Mouse (Mus musculus) megakaryocyte progenitor cell, adult 5-6 weeks (primary cell): ENCODE data around the gene Lsm10. TPM values are rescaled to one million over a fixed set of nuclear protein-coding genes. Genes with fewer than 3 reads are reported as not detected.

Experiments
- ATAC-seq: replicated peaks from 2 replicates; pipeline ENCODE4 v1.8.0; 2016; ENCODE audit warnings: mild to moderate bottlenecking, moderate TSS enrichment, inconsistent platforms; ENCODE audit not compliant: poor library complexity
- total RNA-seq, 2 experiments: library from RNA; stranded (forward) in 1 of 2; stranded (reverse) in 1 of 2; fragments of 157-497, 149-512 nt in 1 of 2; fragments of 200-1000 nt in 1 of 2; gene quantifications; 2 replicates each; pipeline versions ENCODE4 v1.2.3 to v1.2.4; 2015 to 2017

Lsm10 gene
- total RNA-seq, 2 experiments from 2014 or later: 15.9 to 25.1 TPM

DNA sequence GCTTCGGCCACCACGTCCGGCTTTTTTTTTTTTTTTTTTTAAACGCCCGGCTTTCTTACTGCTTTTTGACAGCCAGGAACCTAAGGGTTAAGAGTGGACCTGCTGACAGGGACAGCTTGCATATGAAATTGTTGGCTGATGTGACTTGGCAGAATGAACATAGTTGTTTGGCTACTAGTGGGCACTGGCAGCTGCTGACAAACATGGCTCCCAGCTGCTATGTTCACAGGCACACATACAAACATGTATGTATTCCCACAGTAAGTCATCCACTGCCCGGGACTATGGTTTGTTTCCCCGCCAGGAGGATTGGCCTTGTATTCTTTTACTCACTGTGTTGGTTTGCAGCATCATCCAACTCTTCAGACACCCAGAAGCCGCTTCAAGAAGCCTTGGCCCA, 20.7 kb downstream of the Lsm10 start:
- ATAC-seq: no peak

DNA sequence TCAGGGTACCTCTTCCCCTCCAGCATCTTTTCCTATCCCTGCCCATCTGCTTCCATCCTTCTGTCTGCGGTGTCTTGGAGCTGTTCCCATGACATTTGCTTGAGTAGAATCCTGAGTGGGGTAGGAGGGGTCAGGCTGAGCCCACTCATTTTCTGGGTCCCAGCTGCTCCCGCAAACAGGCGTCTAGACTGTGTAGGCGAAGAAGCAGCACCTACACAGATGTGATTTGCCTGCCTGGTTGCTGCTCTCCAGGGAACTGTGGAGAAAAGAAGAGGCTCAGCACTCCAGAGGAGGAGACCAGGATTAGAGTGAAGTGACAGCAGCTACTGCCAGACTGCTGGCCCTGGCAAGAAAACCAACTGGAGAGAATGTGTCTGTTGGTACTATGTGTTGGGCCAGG, 22.2 kb downstream of the Lsm10 start:
- ATAC-seq: no peak

DNA sequence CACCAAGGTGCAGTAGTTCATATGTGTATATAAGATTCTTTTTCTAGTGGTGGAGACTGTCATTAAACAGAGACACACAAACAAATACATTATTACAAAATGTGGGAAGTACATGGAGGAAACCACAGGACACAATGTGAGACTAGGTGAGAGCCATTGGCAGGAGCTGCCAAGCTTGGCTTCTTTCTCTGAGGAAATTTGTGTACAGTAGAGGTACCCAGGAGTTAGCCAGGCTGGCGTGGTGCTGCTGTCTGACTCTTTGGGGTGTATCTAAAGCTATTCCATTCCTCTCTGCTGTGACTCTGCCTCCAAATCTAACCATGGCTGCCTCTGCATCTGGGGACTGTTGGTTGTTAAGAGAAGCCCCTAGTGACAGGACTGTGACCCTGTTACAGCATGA, 22.6 kb downstream of the Lsm10 start:
- no peak for ATAC-seq

DNA sequence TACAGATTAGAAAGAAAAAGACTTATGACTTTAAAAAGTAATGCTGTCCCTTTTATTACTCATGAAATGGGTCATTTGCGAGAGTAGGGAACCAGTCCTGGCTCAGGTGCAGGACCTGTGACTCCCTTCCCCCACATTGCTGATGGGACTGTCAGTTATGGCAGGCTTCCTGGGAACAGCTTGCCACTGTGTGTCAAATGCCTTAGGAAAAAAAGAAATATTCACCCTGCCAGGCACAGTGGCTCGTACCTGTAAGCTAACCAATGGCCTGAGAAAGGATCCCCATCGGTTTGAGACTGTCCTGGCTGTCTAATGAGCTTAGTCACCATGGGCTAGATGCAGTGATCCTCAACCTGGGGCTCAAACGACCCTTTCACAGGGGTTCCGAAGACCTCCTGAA, 23.6 kb downstream of the Lsm10 start:
- no peak for ATAC-seq

DNA sequence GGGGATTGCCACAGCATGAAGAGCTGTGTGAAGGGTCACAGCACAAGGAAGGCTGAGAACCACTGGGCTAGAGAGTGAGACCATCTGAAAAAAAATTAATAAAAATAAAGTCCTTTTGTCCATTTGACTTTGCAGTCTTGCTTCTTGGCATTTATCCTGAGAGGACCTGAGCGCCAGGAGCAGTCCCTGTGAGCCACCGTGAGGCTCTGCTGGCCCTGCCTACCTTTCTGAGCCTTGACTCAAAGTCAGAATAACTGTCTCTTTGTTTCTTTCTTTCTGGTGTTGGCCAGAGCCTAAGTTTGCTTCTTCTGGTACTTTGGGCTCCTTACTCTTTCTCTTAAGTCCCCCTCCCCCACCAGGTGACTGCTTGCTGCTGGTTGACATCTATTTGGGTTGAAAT, 24.1 kb downstream of the Lsm10 start:
- no peak for ATAC-seq

DNA sequence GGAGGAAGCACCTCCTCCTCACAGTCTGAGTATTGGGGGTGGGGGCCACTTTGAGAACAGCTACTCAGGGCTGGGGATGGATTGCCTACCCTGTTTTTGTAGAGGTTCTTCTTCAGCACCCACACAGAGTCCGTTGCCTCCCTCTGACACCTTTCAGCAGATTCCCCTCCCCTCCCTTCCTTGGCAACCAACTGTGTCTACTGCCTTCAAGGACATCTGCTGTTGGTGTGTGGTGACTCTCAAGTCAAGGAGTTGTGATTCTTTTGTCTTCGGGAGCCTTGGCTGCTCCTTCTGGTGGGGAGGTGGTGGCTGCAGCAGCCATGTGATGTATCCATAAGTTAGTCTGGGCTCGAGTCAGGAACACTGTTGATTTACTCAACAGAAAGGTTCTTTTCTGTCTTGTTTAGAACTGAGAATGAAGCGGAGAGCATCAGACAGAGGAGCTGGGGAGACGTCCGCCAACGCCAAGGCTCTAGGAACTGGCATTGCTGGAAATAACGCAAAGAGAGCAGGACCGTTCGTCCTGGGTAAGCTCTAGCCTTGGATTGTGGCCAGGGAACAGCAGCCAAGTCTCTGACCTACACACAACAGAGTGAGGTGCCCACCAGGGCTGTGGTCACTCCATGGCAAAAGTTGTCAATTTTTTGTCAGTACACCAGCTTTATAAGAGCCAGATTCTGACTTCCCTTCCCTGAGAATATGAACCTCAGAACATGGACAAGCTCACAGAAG, 27.1 kb downstream of the Lsm10 start:
- ATAC-seq: no peak

DNA sequence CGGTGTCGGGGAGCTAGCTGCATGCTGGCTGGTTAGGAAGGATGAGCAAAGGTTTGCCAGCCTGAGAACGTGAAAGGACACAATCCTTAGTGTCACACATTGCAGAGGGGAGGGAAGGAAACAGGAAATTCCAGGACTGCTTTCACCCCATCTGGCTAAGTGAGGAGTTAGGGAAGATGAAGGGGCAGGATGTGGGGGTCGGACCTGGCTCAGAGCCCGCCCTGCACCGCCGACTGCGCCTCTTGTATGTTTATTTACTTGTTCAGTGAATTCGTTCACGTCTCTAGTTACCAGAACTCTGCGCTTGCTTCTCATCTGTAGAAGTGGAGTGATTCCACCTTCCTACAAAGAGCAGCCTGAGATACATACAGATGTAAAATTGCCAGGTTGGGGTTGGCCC, 34.1 kb downstream of the Lsm10 start:
- no peak for ATAC-seq

DNA sequence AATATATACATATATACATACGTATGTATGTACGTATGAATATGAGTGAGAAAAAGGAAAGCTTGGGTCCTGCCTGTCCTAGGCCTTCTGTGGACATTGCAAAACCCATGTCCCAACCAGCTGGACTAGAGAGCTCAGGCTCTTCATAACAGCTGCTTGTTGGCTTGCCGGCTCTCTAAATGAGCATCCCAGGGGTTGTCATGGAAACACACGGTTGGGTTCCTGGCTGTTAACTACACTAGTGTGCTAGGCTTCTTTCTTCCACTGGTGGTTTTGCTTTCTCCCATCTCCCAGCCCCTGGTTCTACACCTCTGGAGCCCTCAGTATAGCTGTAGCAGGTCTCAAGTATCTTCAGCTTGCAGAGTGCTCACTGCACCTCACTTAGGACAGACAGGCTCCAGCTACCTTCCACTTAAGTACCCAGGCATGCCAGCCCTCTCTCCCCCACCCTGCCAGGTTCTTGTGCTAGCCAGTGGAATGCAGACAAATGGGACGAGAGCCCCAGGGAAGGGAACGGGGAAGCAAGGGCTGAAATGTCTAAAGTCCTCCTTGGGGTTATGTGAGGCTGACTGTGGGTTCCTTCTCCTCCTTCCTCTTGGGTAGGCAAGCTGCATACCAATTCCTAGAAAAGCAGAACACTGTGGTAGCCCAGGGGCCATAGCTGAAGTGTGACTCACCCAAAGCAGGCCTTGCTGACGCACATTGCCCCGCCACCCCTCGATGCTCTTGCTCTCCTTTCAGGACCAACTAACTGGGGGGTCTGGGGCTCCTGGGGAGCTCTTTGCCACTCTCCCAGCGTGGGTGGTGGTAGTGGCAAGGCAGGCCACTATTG, 35.1 kb downstream of the Lsm10 start:
- peak; percentile 97 for ATAC-seq

DNA sequence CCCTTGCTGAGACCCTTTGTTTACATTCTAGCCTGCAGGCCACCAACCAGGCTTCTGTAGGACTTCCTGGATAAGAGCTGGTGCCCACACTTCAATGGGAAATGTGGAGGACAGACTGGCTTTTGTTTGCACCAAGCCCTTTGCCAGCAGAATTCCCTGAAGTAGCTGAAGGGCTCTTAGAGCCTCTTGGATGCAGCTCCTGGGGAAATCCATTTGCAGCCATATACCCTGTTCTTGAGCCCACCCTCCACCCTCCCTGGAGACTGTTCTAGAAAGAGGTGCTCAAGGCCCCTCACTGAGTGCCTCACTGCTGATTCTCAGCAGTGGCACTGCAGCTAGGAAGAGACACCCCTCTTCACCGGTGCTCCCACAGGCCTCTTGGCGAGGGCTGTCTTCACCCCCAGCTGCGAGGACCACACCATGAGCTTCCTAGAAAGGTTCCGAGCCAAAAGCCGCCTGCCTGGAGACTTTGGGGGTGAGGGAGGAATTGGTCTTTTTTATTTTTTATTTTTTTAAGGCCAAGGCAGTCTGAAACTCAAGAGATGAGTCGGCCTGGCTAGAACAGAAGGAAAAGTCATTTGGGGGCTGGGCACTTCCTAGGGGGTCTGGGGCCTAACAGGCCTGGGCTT, 36.3 kb downstream of the Lsm10 start:
- no peak for ATAC-seq

DNA sequence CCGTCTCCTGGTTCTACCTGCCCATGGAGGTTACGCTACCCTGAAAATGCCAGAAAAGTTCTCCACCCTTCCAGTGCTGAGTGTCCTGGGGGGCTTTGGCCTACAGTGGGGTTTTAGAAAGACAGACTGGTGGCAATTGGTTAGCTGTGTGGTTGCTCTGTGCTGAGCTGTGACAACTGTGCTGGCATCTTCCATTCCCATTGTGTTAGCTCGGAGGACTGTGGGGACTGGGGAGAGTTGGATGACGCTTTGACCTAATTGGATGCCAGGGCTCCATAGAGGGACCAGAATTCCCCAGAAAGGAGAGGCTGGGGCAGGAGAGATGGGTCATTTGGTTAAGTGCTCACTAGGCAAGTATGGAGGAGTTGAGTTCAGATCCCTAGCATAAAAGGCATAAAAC, 37.8 kb downstream of the Lsm10 start:
- ATAC-seq: no peak

DNA sequence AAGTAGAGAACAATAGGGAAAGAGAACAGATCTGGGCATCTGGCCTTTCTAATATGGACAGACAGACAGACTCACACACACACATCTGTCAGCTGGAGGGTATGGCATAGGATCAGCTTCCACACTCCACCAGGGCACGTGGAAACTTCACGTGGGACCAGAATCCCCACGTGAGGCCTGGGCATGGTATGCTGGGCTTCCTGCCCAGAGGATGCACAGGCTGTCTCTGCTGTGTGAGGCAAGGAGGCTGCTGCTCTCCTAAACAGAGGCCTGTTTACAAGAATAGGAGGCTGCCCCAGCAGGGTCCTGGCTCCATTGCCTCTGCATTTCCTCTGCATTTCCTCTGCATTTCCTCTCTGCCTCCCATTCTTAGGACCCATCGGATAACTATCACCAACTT, 38.2 kb downstream of the Lsm10 start:
- ATAC-seq: no peak

DNA sequence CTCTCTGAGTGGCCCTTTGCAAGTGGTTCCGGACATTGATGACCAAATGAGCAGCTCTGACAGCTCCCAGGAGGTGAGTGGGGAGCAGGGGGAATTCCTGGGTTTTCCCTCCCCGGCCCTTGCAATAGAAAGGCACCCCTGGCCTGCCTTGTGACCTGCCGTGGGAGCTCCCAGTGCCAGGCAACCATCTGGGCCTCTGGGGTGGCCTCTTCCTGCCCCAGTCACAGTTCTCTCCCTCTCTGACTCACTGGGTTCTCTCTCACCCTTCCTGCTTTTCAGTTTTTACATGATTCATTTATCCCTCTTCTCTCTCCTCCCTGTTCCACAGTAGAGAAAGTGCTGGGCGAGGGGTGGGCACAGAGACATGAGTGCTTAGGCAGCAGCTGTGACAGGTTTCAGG, 41.4 kb downstream of the Lsm10 start:
- no peak for ATAC-seq

DNA sequence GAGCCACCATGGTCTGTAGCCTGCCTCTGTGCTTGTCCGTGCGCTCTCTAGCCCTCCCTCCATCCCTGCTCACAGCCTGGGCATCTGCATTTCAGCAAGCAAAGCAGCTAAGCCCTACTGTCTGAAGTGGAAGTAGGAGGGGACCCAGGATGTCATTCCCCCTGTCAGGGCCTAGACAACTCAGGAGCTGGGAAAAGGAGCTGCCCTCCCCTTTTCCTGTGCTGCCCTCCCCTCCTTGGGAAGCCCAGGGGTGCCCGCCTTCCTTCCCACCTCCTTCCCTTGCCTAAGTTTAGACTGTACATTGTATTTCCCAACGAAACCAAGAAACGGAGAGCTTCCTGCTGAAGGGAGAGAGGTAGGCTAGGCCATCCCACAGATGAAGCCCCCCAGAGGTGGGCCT, 44.6 kb downstream of the Lsm10 start:
- ATAC-seq: no peak

DNA sequence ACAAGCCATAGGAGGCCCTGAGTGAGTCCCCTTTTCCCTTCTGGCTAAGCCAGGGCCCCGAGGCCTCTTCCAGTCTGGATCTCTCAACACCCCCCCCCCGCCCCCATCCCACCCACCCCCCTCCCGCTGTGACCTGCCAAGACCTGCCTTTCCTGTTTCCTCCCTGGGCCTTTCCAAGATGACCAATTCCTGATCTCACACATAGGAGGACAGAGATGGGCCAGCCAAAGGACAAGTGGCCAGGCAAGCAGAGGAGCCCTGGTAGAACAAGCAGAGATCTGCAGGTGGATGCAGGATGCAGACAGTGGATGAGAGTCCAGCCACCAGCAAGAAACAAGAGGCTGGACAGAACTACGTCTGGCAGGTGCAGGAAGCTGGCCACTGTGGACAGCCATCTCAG, 49.0 kb downstream of the Lsm10 start:
- ATAC-seq: no peak

DNA sequence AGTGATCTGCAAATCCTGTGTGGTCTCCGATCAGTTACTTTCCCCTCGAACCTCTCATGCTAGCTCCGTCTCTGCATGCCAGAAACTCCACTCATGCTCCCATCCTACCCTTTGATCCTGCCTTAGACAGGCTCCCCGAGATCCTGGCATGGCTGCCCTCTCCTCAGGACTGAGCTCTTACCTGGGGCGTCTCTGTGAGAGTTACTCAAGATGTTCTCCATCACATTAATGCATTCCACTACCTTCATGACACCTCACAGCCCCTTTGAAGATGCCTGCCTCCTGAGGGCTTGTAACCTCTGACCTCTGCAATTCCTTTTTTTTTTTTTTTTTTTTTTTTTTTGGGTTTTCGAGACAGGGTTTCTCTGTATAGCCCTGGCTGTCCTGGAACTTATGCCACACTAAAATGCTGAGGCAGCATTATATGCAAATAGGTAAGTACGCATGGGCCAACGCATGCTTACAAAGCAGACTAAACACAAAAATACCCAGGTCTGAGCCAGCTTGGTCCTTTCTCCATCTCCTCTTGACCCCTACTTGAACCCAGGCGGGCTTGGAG, 50.6 kb downstream of the Lsm10 start:
- no peak for ATAC-seq

DNA sequence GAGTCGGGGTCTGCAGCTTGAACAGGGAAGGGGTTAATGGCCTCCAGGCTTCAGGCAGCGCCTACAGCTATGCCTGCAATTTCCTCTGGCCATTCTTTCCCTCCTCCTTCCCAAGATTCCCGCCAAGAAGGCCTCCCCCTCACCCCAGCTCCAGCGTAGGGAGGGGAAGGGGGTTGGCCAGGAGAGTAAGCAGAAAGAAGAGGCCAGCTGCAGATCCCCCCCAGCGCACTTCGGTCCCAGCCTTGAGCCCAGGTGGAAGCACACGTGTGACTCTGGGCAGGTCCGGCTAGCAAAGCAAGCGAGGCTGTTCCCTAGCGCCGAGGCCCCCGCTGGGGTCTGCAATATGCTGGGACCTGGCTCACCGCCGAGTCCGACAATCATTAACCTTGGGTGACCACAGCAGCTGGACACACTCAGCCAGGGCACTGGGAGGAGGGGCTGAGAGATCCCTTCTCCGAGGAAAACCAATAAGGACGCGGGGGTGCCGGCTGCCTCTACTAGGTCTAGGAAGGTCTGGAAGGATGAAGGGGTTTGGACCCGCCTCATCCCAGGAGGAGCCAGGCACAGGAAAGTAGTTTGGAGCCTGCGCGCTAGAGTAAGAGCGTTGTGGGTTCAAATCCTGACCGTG, 51.2 kb downstream of the Lsm10 start, which contains the start of gene Eva1b:
Eva1b (plus strand) TSS at position 212 of the 628 bp plus-strand sequence.
- no peak for ATAC-seq

Other genes starting within 250 kb of the Lsm10 start
- 118 and 119 TPM in 2 replicates for gene Csf3r, start 72.1 kb upstream of the Lsm10 start, total RNA-seq (2015)
- 75.0 and 76.9 TPM in 2 replicates for gene Csf3r, start 72.1 kb upstream of the Lsm10 start, total RNA-seq (2017)
- 196 and 200 TPM in 2 replicates for gene Mrps15, start 49.7 kb upstream of the Lsm10 start, total RNA-seq (2015)
- 76.1 and 90.5 TPM in 2 replicates for gene Mrps15, start 49.7 kb upstream of the Lsm10 start, total RNA-seq (2017)
- 13.5 and 15.5 TPM in 2 replicates for gene Oscp1, start 38.1 kb upstream of the Lsm10 start, total RNA-seq (2015)
- gene Oscp1, start 38.1 kb upstream of the Lsm10 start, total RNA-seq (2017): 20.3 and 31.9 TPM in 2 replicates
- gene Stk40, start 7.3 kb downstream of the Lsm10 start, total RNA-seq (2015): 6.5 and 7.3 TPM in 2 replicates
- gene Stk40, start 7.3 kb downstream of the Lsm10 start, total RNA-seq (2017): 5.9 and 6.0 TPM in 2 replicates
- gene Eva1b, start 51.1 kb downstream of the Lsm10 start, total RNA-seq (2015): 0.12 and 0.94 TPM in 2 replicates
- 1.7 TPM in 1 of 2 replicates, not detected in the other for gene Eva1b, start 51.1 kb downstream of the Lsm10 start, total RNA-seq (2017)
- gene Sh3d21, start 66.9 kb downstream of the Lsm10 start, total RNA-seq (2015): 0.07 and 0.91 TPM in 2 replicates
- 0.14 TPM in 1 of 2 replicates, not detected in the other for gene Sh3d21, start 66.9 kb downstream of the Lsm10 start, total RNA-seq (2017)
- 172 and 184 TPM in 2 replicates for gene Thrap3, start 106.1 kb downstream of the Lsm10 start, total RNA-seq (2015)
- 286 and 377 TPM in 2 replicates for gene Thrap3, start 106.1 kb downstream of the Lsm10 start, total RNA-seq (2017)
- gene Map7d1, start 159.7 kb downstream of the Lsm10 start, total RNA-seq (2015): 18.8 and 21.1 TPM in 2 replicates
- gene Map7d1, start 159.7 kb downstream of the Lsm10 start, total RNA-seq (2017): 35.8 and 39.6 TPM in 2 replicates
- 33.5 and 38.5 TPM in 2 replicates for gene Trappc3, start 165.7 kb downstream of the Lsm10 start, total RNA-seq (2015)
- 54.6 and 61.8 TPM in 2 replicates for gene Trappc3, start 165.7 kb downstream of the Lsm10 start, total RNA-seq (2017)
- gene Col8a2, start 190.2 kb downstream of the Lsm10 start, total RNA-seq (2015): not detected in 2 replicates
- not detected in 2 replicates for gene Col8a2, start 190.2 kb downstream of the Lsm10 start, total RNA-seq (2017)
- 6.6 and 9.3 TPM in 2 replicates for gene Adprhl2, start 225.1 kb downstream of the Lsm10 start, total RNA-seq (2015)
- gene Adprhl2, start 225.1 kb downstream of the Lsm10 start, total RNA-seq (2017): 27.9 and 34.4 TPM in 2 replicates
- not detected in 2 replicates for gene Tekt2, start 229.1 kb downstream of the Lsm10 start, total RNA-seq (2015)
- gene Tekt2, start 229.1 kb downstream of the Lsm10 start, total RNA-seq (2017): not detected in 2 replicates